Mouse (Mus musculus): ENCODE data around the gene Erfe. TPM values are rescaled to one million over a fixed set of nuclear protein-coding genes. Genes with fewer than 3 reads are reported as not detected.

Erfe gene
- polyA plus RNA-seq (2015; fragmentation: Nextera tagmentation; extraction: Ambion mirVana) = 3.2 and 4.2 TPM in 2 replicates

DNA sequence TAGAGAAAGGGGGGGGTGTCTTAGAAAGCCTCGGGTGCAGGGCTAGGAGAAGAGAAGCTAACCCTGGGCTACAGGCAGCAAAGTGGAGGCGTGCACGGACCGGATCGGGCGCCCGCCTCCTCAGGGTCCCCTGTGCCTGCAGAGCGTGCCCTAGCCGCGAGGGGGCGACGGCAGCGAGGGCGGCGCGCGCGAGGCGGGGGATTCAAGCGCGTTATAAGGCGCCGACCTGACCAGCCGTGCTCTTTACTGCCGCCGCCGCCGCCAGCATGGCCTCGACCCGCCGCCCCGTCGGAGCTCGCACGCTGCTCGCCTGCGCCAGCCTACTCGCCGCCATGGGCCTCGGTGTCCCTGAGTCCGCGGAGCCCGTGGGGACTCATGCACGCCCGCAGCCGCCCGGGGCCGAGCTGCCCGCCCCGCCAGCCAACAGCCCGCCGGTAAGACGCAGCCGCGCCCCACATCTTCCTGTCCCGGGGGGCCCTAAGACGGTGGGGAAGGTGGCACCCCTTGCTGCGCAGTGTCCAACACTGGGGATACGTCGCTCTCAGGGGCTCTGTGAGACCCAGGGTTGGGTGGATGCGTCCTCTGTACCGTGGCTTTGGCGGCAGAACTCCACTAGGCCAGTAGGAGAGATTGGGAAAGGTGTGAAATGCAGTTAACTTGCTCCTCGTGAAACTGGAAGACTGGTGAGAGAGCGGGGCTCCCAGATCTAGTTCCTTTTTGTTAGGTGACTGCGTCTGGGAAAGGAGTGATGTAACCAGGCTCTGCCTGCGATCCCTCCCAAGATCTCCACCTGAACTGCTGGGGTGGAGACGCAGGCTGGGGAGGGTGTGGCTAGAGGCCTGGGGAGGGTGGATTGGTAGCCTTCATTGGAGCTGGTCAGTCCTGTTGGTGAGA, at the start of gene Erfe:
Gene Erfe (plus strand): TSS at position 216 of the 894 bp plus-strand sequence.
- Histone ChIP-seq H3K9ac (peak within 1 kb of the TSS; percentile 73), H3K4me3 (replicated peaks) (peak within 1 kb of the TSS; percentile 77), H3K9me3 (replicated peaks) (no peaks in the 10 kb centered on the region), H3K27ac (replicated peaks) (peak within 1 kb of the TSS; percentile 63), H3K36me3 (replicated peaks) (peaks cover 22% of the 10 kb centered on the region), H3K4me2 (peak within 1 kb of the TSS; percentile 99), H3K27me3 (0 out of 2 replicates have a peak, but pooled peaks cover 4% of the 10 kb centered on the region), H3K4me1 (replicated peaks) (peaks cover 23% of the 10 kb centered on the region)
- ATAC-seq (ENCODE audit: insufficient read depth) = peak; percentile 87
- WGBS (ENCODE audit: insufficient replicate concordance) = under 1% methylated on average over 68 of the region's 68 CpGs

GRCm38 (mm10) chr1:91317656-91318055, 48.6 kb upstream of the Erfe start:
- no peak for ATAC-seq (ENCODE audit: insufficient read depth)
- H3K9ac ChIP-seq = no peak overlapping the region
- H3K9me3 ChIP-seq (replicated peaks) = no peaks in the 10 kb centered on the region
- 77% methylated on average over 6 of the region's 6 CpGs for WGBS (ENCODE audit: insufficient replicate concordance)
- no peak overlapping the region for H3K27ac ChIP-seq (replicated peaks)
- H3K4me2 ChIP-seq = no peak overlapping the region
- peaks cover 10% of the 10 kb centered on the region for H3K4me1 ChIP-seq (replicated peaks)
- H3K36me3 ChIP-seq (replicated peaks) = peaks cover 36% of the 10 kb centered on the region
- no peak overlapping the region for H3K4me3 ChIP-seq (replicated peaks)
- no peaks in the 10 kb centered on the region for H3K27me3 ChIP-seq

DNA sequence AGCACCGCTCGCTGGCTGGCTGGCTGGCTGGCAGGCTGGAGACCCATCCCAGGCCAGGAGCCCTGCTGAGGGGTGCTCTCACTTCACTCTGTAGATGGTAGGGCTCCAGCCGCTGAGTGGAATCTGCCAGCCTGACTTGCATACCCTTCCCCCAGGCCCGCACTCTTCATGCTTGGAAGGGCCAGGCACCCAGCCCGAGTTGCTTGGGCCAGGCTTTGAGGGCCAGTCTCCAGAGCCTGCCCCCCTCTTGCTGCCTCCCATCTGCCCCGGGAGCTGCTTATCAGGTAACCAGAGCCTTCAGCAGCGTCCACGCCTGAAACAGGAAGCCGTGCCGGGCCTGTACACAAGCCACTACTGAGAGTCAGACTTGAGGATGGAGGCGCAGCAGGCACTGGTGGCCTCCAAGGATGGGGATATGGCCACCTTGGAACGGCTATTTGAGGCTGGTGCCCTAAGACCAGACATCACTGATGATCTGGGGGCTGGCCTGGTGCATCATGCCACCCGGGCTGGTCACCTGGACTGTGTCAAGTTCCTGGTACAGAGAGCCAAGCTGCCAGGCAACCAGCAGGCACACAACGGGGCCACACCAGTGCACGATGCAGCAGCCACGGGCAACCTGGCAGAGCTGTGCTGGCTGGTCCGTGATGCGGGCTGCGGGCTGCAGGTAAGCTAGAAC, 44.3 kb upstream of the Erfe start, which contains the start of gene Espnl:
Gene Espnl (plus strand): TSS at position 316 of the 679 bp plus-strand sequence.
- Histone ChIP-seq H3K27me3 (no peaks in the 10 kb centered on the region), H3K9ac (no peak within 1 kb of the TSS), H3K4me1 (replicated peaks) (peaks cover 10% of the 10 kb centered on the region), H3K27ac (replicated peaks) (no peak within 1 kb of the TSS), H3K36me3 (replicated peaks) (0 out of 2 replicates have a peak, but pooled peaks cover 5% of the 10 kb centered on the region), H3K9me3 (replicated peaks) (no peaks in the 10 kb centered on the region), H3K4me2 (no peak within 1 kb of the TSS), H3K4me3 (replicated peaks) (no peak within 1 kb of the TSS)
- no peak for ATAC-seq (ENCODE audit: insufficient read depth)
- 32% methylated on average over 19 of the region's 19 CpGs for WGBS (ENCODE audit: insufficient replicate concordance)

GRCm38 (mm10) chr1:91324646-91325045, 41.6 kb upstream of the Erfe start:
- ATAC-seq (ENCODE audit: insufficient read depth) = no peak
- no peak overlapping the region for H3K4me2 ChIP-seq
- no peaks in the 10 kb centered on the region for H3K9me3 ChIP-seq (replicated peaks)
- H3K9ac ChIP-seq = no peak overlapping the region
- no peaks in the 10 kb centered on the region for H3K36me3 ChIP-seq (replicated peaks)
- no peak overlapping the region for H3K27ac ChIP-seq (replicated peaks)
- H3K27me3 ChIP-seq = no peaks in the 10 kb centered on the region
- peaks cover 10% of the 10 kb centered on the region for H3K4me1 ChIP-seq (replicated peaks)
- no peak overlapping the region for H3K4me3 ChIP-seq (replicated peaks)
- 68% methylated on average over 2 of the region's 2 CpGs for WGBS (ENCODE audit: insufficient replicate concordance)

GRCm38 (mm10) chr1:91325488-91326042, 40.7 kb upstream of the Erfe start:
- WGBS (ENCODE audit: insufficient replicate concordance) = 57% methylated on average over 4 of the region's 4 CpGs
- no peak overlapping the region for H3K4me3 ChIP-seq (replicated peaks)
- H3K27ac ChIP-seq (replicated peaks) = no peak overlapping the region
- no peak overlapping the region for H3K9ac ChIP-seq
- peaks cover 10% of the 10 kb centered on the region for H3K4me1 ChIP-seq (replicated peaks)
- no peaks in the 10 kb centered on the region for H3K36me3 ChIP-seq (replicated peaks)
- no peak overlapping the region for H3K4me2 ChIP-seq
- H3K27me3 ChIP-seq = no peaks in the 10 kb centered on the region
- ATAC-seq (ENCODE audit: insufficient read depth) = no peak
- no peaks in the 10 kb centered on the region for H3K9me3 ChIP-seq (replicated peaks)

GRCm38 (mm10) chr1:91332102-91332501, 34.1 kb upstream of the Erfe start:
- 41% methylated on average over 4 of the region's 4 CpGs for WGBS (ENCODE audit: insufficient replicate concordance)
- Histone ChIP-seq H3K4me1 (replicated peaks) (no peaks in the 10 kb centered on the region), H3K27ac (replicated peaks) (no peak overlapping the region)

DNA sequence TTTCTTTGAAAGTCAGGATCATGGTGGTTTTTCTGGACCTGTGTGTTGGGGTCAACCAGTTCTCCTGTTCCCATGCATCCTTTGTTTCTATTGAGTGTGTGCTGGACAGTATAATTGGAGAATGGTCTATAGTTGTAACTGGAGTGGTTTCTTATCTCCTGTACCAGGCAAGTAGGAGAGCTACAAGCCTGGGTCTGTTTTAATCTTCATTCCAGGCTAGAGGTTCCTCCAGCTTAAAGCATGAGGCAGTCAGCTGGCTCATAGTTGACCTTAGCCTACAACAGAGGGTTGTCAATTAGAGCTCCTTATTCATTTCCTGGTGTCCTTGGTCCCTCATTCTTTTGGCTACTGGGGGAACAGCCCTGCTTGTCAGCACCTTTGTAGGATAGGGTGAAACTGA, 32.6 kb upstream of the Erfe start:
- ATAC-seq (ENCODE audit: insufficient read depth) = no peak
- Histone ChIP-seq H3K4me2 (no peak overlapping the region), H3K36me3 (replicated peaks) (no peaks in the 10 kb centered on the region), H3K4me1 (replicated peaks) (no peaks in the 10 kb centered on the region), H3K4me3 (replicated peaks) (no peak overlapping the region), H3K9ac (no peak overlapping the region), H3K27ac (replicated peaks) (no peak overlapping the region), H3K27me3 (no peaks in the 10 kb centered on the region), H3K9me3 (replicated peaks) (no peaks in the 10 kb centered on the region)

More at GRCm38 (mm10) chr1:91332102-91332501, 34.1 kb upstream of the Erfe start:
- Histone ChIP-seq H3K4me2 (no peak overlapping the region), H3K9ac (no peak overlapping the region), H3K27me3 (no peaks in the 10 kb centered on the region), H3K4me3 (replicated peaks) (no peak overlapping the region), H3K9me3 (replicated peaks) (no peaks in the 10 kb centered on the region), H3K36me3 (replicated peaks) (no peaks in the 10 kb centered on the region)
- ATAC-seq (ENCODE audit: insufficient read depth) = no peak

DNA sequence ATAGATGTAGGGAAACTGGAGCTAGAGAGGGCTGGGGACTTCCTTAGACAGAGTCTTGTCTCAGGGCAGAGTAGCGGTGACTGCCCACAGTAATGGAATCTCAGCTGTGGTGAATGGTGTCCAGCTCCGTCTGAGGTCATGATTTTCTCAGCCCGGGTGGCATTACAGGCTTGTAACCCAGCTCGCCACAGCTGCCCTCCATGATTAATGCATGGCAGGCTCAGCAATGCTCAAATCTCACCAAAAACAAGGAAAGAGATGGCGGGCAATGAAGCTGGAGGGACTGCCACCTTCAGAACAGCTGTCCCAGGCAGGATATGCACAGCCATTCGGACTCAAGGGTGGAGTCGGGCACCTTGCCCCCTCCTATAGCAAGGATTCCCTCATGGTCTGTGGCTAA, 28.9 kb upstream of the Erfe start:
- H3K4me2 ChIP-seq = no peak overlapping the region
- no peaks in the 10 kb centered on the region for H3K36me3 ChIP-seq (replicated peaks)
- H3K27ac ChIP-seq (replicated peaks) = no peak overlapping the region
- H3K9ac ChIP-seq = no peak overlapping the region
- no peaks in the 10 kb centered on the region for H3K4me1 ChIP-seq (replicated peaks)
- no peak overlapping the region for H3K4me3 ChIP-seq (replicated peaks)
- no peak for ATAC-seq (ENCODE audit: insufficient read depth)
- no peaks in the 10 kb centered on the region for H3K9me3 ChIP-seq (replicated peaks)
- WGBS (ENCODE audit: insufficient replicate concordance) = 56% methylated on average over 7 of the region's 7 CpGs
- H3K27me3 ChIP-seq = 0 out of 2 replicates have a peak, but pooled peaks cover 6% of the 10 kb centered on the region

- H3K27ac ChIP-seq (replicated peaks) = no peak overlapping the region
- no peak overlapping the region for H3K9ac ChIP-seq
- H3K9me3 ChIP-seq (replicated peaks) = no peaks in the 10 kb centered on the region
- H3K36me3 ChIP-seq (replicated peaks) = no peaks in the 10 kb centered on the region
- 63% methylated on average over 3 of the region's 3 CpGs for WGBS (ENCODE audit: insufficient replicate concordance)
- no peak for ATAC-seq (ENCODE audit: insufficient read depth)
- H3K4me2 ChIP-seq = no peak overlapping the region
- no peak overlapping the region for H3K4me3 ChIP-seq (replicated peaks)
- H3K4me1 ChIP-seq (replicated peaks) = peaks cover 7% of the 10 kb centered on the region
- peaks cover 55% of the 10 kb centered on the region for H3K27me3 ChIP-seq
Observed at GRCm38 (mm10) chr1:91344001-91344400, 22.2 kb upstream of the Erfe start.

GRCm38 (mm10) chr1:91344921-91345685, 21.1 kb upstream of the Erfe start:
- Histone ChIP-seq H3K27ac (replicated peaks) (no peak overlapping the region), H3K36me3 (replicated peaks) (no peaks in the 10 kb centered on the region), H3K9me3 (replicated peaks) (no peaks in the 10 kb centered on the region), H3K4me2 (no peak overlapping the region; the same call in 1 of the 2 replicates), H3K4me1 (replicated peaks) (peaks cover 7% of the 10 kb centered on the region), H3K4me3 (replicated peaks) (no peak overlapping the region), H3K27me3 (peaks cover 55% of the 10 kb centered on the region), H3K9ac (no peak overlapping the region)
- WGBS (ENCODE audit: insufficient replicate concordance) = 4% methylated on average over 68 of the region's 68 CpGs
- no peak for ATAC-seq (ENCODE audit: insufficient read depth)
